Mouse (Mus musculus) kidney, adult 8-10 months (tissue): ENCODE measurements at regions not wholly inside any gene's neighbourhood (a gene's known extent, or its start where the extent isn't known, plus 50 kb on each side); places are given as distances from the start of the nearest gene placed in this dataset.
"Not testable (repeated sequence)": the region's sequence is repeated elsewhere in the genome, so short reads cannot be mapped to it uniquely, and the experiment has no call there.

Source experiments
- DNase-seq, 2 experiments: peaks; one replicate each; pipeline ENCODE4 v3.0.0; 2022

- DNase-seq, result no peak
Measured at GRCm38 (mm10) chr1:98665584-98665983, 244.7 kb downstream of the Slco6d1 start.

GRCm38 (mm10) chr1:98667426-98667825 lies 246.5 kb downstream of the Slco6d1 start:
- not testable (repeated sequence) for DNase-seq

- no peak for DNase-seq
Measured at GRCm38 (mm10) chr1:98667887-98668286, 247.0 kb downstream of the Slco6d1 start.

GRCm38 (mm10) chr1:98668595-98668994 lies 247.7 kb downstream of the Slco6d1 start:
- no peak for DNase-seq

GRCm38 (mm10) chr1:98678686-98679085 lies 257.8 kb downstream of the Slco6d1 start:
- DNase-seq, result no peak

GRCm38 (mm10) chr1:98713809-98714208 lies 292.9 kb downstream of the Slco6d1 start:
- no peak for DNase-seq

GRCm38 (mm10) chr1:98714307-98714706 lies 293.4 kb downstream of the Slco6d1 start:
- no peak for DNase-seq

GRCm38 (mm10) chr1:98720595-98720994 lies 299.7 kb downstream of the Slco6d1 start:
- no peak for DNase-seq

- DNase-seq, result no peak
Measured at GRCm38 (mm10) chr1:98727354-98728015, 306.6 kb downstream of the Slco6d1 start.

GRCm38 (mm10) chr1:98748886-98749285 lies 328.0 kb downstream of the Slco6d1 start:
- DNase-seq, result peak in 1 of 2 experiments; percentile 6

GRCm38 (mm10) chr1:98788528-98788927 lies 367.6 kb downstream of the Slco6d1 start:
- DNase-seq, result no peak

GRCm38 (mm10) chr1:98793320-98793719 lies 372.4 kb downstream of the Slco6d1 start:
- no peak for DNase-seq

GRCm38 (mm10) chr1:98812543-98812942 lies 391.6 kb downstream of the Slco6d1 start:
- no peak for DNase-seq

GRCm38 (mm10) chr1:98813990-98814389 lies 393.1 kb downstream of the Slco6d1 start:
- DNase-seq, result no peak

- DNase-seq, result no peak
Measured at GRCm38 (mm10) chr1:98818076-98818475, 397.2 kb downstream of the Slco6d1 start.

GRCm38 (mm10) chr1:98860236-98860635 lies 439.3 kb downstream of the Slco6d1 start:
- no peak for DNase-seq

GRCm38 (mm10) chr1:98906260-98906659 lies 485.3 kb downstream of the Slco6d1 start:
- no peak for DNase-seq

- no peak for DNase-seq
Measured at GRCm38 (mm10) chr1:98923043-98923442, 502.1 kb downstream of the Slco6d1 start.

- no peak for DNase-seq
Measured at GRCm38 (mm10) chr1:98924933-98925332, 504.0 kb downstream of the Slco6d1 start.

- DNase-seq, result no peak
Measured at GRCm38 (mm10) chr1:98930926-98931325, 510.0 kb downstream of the Slco6d1 start.

- DNase-seq, result no peak
Measured at GRCm38 (mm10) chr1:98932239-98932638, 511.3 kb downstream of the Slco6d1 start.

GRCm38 (mm10) chr1:98977686-98978085 lies 556.8 kb downstream of the Slco6d1 start:
- DNase-seq, result peak in 1 of 2 experiments; percentile 57
